Mouse (Mus musculus): ENCODE results near the gene Peli2.

The Peli2 gene

GRCm38 (mm10) chr14:48125971-48126370 is 5.3 kb downstream of the Peli2 start:
- no peak for DNase-seq (ENCODE audit: low spot score in 2 of 2)

- DNase-seq (ENCODE audit: low spot score in 2 of 2): no peak
Measured at GRCm38 (mm10) chr14:48126931-48127330, 6.3 kb downstream of the Peli2 start.

- DNase-seq (ENCODE audit: low spot score in 2 of 2): no peak
Measured at GRCm38 (mm10) chr14:48127609-48128185, 7.1 kb downstream of the Peli2 start.

- DNase-seq (ENCODE audit: low spot score in 2 of 2): no peak
Measured at GRCm38 (mm10) chr14:48128701-48129100, 8.1 kb downstream of the Peli2 start.

GRCm38 (mm10) chr14:48130021-48130420 is 9.4 kb downstream of the Peli2 start:
- DNase-seq (ENCODE audit: low spot score in 2 of 2): no peak

- DNase-seq (ENCODE audit: low spot score in 2 of 2): no peak
Measured at GRCm38 (mm10) chr14:48130761-48131575, 10.3 kb downstream of the Peli2 start.

- no peak for DNase-seq (ENCODE audit: low spot score in 2 of 2)
Measured at GRCm38 (mm10) chr14:48131576-48131922, 10.9 kb downstream of the Peli2 start.

GRCm38 (mm10) chr14:48132241-48132640 is 11.6 kb downstream of the Peli2 start:
- DNase-seq (ENCODE audit: low spot score in 2 of 2): no peak

GRCm38 (mm10) chr14:48132865-48133802 is 12.5 kb downstream of the Peli2 start:
- no peak for DNase-seq (ENCODE audit: low spot score in 2 of 2)

- no peak for DNase-seq (ENCODE audit: low spot score in 2 of 2)
Measured at GRCm38 (mm10) chr14:48134344-48134743, 13.7 kb downstream of the Peli2 start.

GRCm38 (mm10) chr14:48135816-48136345 is 15.3 kb downstream of the Peli2 start:
- no peak for DNase-seq (ENCODE audit: low spot score in 2 of 2)

GRCm38 (mm10) chr14:48137731-48138130 is 17.1 kb downstream of the Peli2 start:
- no peak for DNase-seq (ENCODE audit: low spot score in 2 of 2)

- no peak for DNase-seq (ENCODE audit: low spot score in 2 of 2)
Measured at GRCm38 (mm10) chr14:48138138-48138537, 17.5 kb downstream of the Peli2 start.

- DNase-seq (ENCODE audit: low spot score in 2 of 2): no peak
Measured at GRCm38 (mm10) chr14:48139409-48139808, 18.8 kb downstream of the Peli2 start.

- DNase-seq (ENCODE audit: low spot score in 2 of 2): no peak
Measured at GRCm38 (mm10) chr14:48141694-48142093, 21.1 kb downstream of the Peli2 start.

GRCm38 (mm10) chr14:48142696-48143095 is 22.1 kb downstream of the Peli2 start:
- DNase-seq (ENCODE audit: low spot score in 2 of 2): no peak

- DNase-seq (ENCODE audit: low spot score in 2 of 2): no peak
Measured at GRCm38 (mm10) chr14:48143141-48143540, 22.5 kb downstream of the Peli2 start.

GRCm38 (mm10) chr14:48144330-48144729 is 23.7 kb downstream of the Peli2 start:
- no peak for DNase-seq (ENCODE audit: low spot score in 2 of 2)

- no peak for DNase-seq (ENCODE audit: low spot score in 2 of 2)
Measured at GRCm38 (mm10) chr14:48147688-48148087, 27.1 kb downstream of the Peli2 start.

GRCm38 (mm10) chr14:48148615-48149014 is 28.0 kb downstream of the Peli2 start:
- DNase-seq (ENCODE audit: low spot score in 2 of 2): no peak

GRCm38 (mm10) chr14:48149351-48149750 is 28.7 kb downstream of the Peli2 start:
- DNase-seq (ENCODE audit: low spot score in 2 of 2): no peak

- no peak for DNase-seq (ENCODE audit: low spot score in 2 of 2)
Measured at GRCm38 (mm10) chr14:48150903-48151302, 30.3 kb downstream of the Peli2 start.

Data from spleen, postnatal 14 days (tissue).